Mouse (Mus musculus) kidney, adult 10 weeks (tissue): ENCODE measurements around the gene Nelfa. TPM values are rescaled to one million over a fixed set of nuclear protein-coding genes. Genes with fewer than 3 reads are reported as not detected.

Source experiments
- polyA plus RNA-seq: library from polyadenylated mRNA; stranded (reverse); fragments of 350-450 nt; fragmentation: Illumina TruSeq; extraction: RNeasy Lipid Tissue Mini Kit (QIAGEN cat#74804); gene quantifications from one replicate; pipeline ENCODE4 v1.2.3, GENCODE M21; 2014; ENCODE audit warnings: low read depth, low replicate concordance

Gene Nelfa
- 2.2 TPM for polyA plus RNA-seq

DNA sequence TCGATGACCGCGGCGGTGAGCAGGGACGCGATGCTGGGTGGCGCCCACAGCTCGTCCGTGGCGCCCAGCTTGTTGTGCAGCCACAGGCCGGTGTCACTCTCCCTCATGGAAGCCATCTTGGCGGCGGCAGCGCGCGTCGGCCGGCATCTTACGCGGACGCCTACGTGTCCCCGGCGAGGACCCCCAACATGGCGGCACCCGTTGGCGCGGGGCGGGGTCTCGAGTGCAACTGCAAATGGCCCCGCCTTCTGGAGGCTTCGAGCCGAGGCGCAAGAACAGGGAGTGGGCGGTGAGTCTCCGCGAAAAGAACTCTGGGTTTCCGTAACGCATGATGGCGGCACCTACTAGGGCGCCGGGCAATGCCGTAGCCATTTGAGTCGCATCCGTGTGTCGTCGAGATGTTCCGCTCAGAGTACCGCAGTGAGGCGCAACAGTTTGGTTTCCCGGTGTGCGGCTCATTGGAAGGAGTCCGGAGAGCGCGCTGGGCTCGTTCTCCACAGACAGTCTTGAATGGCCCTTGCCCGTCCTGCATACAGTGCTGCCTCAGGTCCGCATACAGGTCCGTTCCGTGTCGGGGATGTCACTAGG lies at the start of gene Nelfa:
Nelfa (minus strand) TSS at position 294 of the 588 bp plus-strand sequence.

DNA sequence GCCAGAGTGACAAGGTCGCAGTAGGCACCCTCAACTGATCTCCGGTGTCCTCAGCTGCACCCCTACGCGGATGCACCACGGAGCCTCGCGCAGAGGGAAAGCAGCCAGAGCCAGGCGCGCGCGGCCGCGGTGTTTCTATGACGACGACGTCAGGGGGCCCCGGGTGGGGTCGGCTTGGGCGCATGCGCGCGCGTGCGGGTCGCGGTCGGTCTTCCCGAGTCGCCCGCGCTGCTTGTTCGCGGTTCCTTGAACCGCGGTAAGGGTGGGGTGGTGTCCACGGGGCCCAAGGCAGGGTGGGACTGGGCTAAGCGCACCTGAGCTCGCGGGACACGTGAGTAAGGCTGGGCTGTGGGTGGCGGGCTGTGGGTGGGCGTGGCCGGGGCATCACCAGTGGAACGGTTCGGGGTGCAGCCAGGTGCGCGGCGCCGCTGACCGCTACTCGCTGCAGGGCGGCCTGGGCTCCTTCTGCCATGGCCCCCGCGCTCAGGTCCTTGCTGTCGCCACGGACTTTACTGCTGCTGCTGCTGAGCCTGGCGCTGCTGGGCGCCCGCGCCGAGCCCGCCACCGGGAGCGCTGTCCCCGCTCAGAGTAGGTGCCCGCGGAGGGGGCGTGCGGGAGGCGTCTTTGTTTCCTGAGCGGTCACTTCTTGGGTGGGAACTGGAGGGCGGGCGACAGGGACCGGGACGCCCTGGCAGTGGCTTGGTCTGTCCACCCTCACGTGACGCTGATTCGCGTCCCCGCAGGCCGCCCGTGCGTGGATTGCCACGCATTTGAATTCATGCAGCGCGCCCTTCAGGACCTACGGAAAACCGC lies 47.3 kb upstream of the Nelfa start, which contains the start of gene Gm1673:
Gm1673 (plus strand) TSS at position 125 of the 813 bp plus-strand sequence.

Other genes with a start within 250 kb of the Nelfa start
- 3.8 TPM for gene Fgfr3, start 214.7 kb downstream of the Nelfa start, polyA plus RNA-seq
- 17.5 TPM for gene Letm1, start 153.6 kb downstream of the Nelfa start, polyA plus RNA-seq
- 39.2 TPM for gene Nsd2, start 115.7 kb downstream of the Nelfa start, polyA plus RNA-seq
- not detected for gene Gm1673, start 47.0 kb upstream of the Nelfa start, polyA plus RNA-seq
- gene Nat8l, start 59.6 kb upstream of the Nelfa start, polyA plus RNA-seq: not detected
- gene Poln, start 233.0 kb upstream of the Nelfa start, polyA plus RNA-seq: 0.16 TPM
- gene Haus3, start 233.1 kb upstream of the Nelfa start, polyA plus RNA-seq: 17.9 TPM